Mouse (Mus musculus): ENCODE data around the gene Plpp2. TPM values are rescaled to one million over a fixed set of nuclear protein-coding genes. Genes with fewer than 3 reads are reported as not detected.

Gene Plpp2
- polyA plus RNA-seq (2011; ENCODE audit: insufficient read length, low read depth, missing spikeins) = 23.5 and 39.4 TPM in 2 replicates

DNA sequence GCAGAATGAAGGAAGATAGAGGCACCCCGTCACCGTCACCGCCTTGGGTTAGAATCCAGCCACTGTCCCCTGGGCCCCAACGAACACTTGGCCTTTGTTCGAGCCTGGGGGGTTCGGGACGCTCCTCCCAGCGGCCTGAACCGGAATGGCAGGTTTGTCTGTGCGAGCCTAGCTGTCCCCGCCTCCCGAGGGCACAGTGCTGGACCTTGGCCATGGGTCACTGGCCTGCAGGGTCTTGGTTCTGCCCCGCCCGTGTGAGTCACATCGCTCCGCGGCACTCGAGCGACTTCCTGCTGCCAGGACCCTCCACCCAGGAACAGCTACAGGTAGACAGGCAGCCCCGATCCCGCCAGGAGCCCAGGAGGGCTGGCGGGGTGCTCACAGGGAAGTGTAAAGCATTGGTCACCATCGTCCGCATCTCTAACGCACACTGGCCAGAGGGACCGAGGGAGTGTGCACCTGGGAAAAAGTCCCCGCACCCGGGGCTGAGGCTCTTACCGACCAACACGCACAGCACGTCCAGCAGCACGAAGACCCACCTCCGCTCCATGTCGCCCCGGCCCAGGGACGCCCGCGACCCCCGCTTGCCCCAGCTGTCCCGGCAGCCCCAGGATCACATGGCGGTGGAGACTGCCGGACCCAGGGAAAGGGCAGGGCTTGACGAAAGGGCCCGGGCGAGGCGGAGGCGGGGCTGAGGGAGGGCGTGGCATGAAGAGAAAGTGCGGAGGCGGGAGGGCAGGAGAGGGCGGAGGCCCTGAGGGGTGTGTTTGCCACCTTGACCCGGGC, at the start of gene Plpp2:
Gene Plpp2, minus strand, starts transcription at position 671 of the 786 bp plus-strand sequence.
- H3K4me3 ChIP-seq (ENCODE audit: insufficient read depth, low read length) = peak within 1 kb of the TSS; percentile 52
- TF ChIP-seq POLR2A (IDR thresholded peaks at IDR 0.05; ENCODE audit: low read depth, low read length) (peak; percentile 60), CTCF (IDR thresholded peaks at IDR 0.05; ENCODE audit: borderline replicate concordance, insufficient read depth, low read length) (peak; percentile 45; the same call in 1 of the 2 replicates)
- H3K27ac ChIP-seq (ENCODE audit: insufficient read depth, low read length) = no peak within 1 kb of the TSS
- no peaks in the 10 kb centered on the region for H3K4me1 ChIP-seq (ENCODE audit: control insufficient read depth, insufficient read depth, low read length)

DNA sequence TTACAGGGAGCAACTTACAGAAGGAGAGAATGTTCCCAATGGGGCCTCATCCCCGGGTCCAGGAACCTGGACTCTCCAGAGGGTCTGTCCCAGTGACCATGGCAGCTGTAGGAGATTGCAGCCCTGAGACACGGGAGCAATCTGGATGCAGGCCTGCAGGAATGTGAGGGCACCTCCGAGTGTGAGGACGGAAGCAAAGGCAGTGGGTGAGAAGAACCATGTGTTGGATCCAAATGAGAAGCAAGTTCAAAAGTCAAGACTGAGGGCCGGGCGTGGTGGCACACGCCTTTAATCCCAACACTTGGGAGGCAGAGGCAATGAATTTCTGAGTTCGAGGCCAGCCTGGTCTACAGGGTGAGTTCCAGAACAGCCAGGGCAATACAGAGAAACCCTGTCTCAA, 47.9 kb upstream of the Plpp2 start:
- TF ChIP-seq CTCF (IDR thresholded peaks at IDR 0.05; ENCODE audit: borderline replicate concordance, insufficient read depth, low read length) (no peak), POLR2A (IDR thresholded peaks at IDR 0.05; ENCODE audit: low read depth, low read length) (no peak)
- Histone ChIP-seq H3K4me1 (ENCODE audit: control insufficient read depth, insufficient read depth, low read length) (no peaks in the 10 kb centered on the region), H3K27ac (ENCODE audit: insufficient read depth, low read length) (no peak overlapping the region), H3K4me3 (ENCODE audit: insufficient read depth, low read length) (no peak overlapping the region)

DNA sequence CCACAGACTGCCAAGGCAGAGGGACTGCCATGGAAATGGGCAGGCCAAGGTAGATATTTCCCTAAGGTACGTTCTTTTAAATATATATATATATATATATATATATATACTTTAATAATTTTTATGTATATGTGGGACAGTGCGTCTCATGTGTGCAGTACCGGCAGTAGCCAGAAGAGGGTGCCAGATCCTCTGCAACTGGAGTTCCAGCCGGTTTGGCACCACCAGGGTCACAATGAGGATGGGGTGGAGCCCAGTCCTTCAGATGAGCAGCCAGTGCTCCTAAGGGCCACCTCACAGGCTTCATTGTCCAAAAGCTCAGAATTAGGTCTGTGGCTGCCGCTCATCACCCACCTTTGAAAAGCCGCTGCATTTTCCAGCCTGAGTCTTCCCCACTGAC, 47.2 kb upstream of the Plpp2 start:
- Histone ChIP-seq H3K4me3 (ENCODE audit: insufficient read depth, low read length) (no peak overlapping the region), H3K4me1 (ENCODE audit: control insufficient read depth, insufficient read depth, low read length) (no peaks in the 10 kb centered on the region), H3K27ac (ENCODE audit: insufficient read depth, low read length) (no peak overlapping the region)
- TF ChIP-seq POLR2A (IDR thresholded peaks at IDR 0.05; ENCODE audit: low read depth, low read length) (no peak), CTCF (IDR thresholded peaks at IDR 0.05; ENCODE audit: borderline replicate concordance, insufficient read depth, low read length) (peak; percentile 51; the same call in 1 of the 2 replicates)

DNA sequence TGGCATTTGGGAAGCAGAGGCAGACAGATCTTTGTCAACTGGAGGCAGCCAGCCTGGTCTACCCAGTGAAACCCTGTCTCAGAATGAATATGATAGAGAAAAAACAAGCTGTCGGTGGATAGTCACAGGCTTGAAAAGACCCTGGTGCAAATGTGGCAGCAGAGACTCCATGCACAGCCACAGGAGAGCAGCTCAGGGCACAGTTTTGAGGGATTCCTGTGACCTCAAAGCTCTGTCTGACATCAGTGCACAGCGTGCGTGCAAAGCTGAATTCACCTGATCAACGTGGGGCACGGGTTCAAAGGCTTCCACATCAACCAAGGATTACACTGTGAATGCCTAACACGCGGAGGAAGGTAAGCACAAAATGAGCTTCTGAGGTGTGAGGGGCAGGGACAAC, 46.8 kb upstream of the Plpp2 start:
- TF ChIP-seq CTCF (IDR thresholded peaks at IDR 0.05; ENCODE audit: borderline replicate concordance, insufficient read depth, low read length) = no peak
- TF ChIP-seq POLR2A (IDR thresholded peaks at IDR 0.05; ENCODE audit: low read depth, low read length) = no peak

DNA sequence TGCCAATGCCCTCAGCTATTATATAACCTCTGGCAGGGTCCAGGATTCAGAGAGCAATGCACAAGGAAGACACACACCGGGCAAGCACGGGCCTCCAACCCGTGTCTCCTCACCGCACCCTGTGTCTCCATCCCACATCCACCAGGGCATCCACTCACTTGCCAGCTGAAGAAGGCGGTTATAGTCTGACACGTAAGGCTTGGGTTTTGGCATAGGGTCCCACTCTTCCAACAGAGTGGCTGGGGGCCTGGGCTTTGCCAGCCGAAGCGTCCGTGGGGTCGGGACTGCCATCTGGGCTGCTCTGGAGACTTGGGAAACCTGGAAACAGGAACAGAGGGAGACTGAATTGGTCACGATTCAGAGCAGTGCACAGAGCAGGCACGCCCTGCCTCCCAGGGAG, 46.2 kb upstream of the Plpp2 start:
- Histone ChIP-seq H3K27ac (ENCODE audit: insufficient read depth, low read length) (no peak overlapping the region), H3K4me3 (ENCODE audit: insufficient read depth, low read length) (no peak overlapping the region), H3K4me1 (ENCODE audit: control insufficient read depth, insufficient read depth, low read length) (no peaks in the 10 kb centered on the region)
- TF ChIP-seq CTCF (IDR thresholded peaks at IDR 0.05; ENCODE audit: borderline replicate concordance, insufficient read depth, low read length) = no peak
- TF ChIP-seq POLR2A (IDR thresholded peaks at IDR 0.05; ENCODE audit: low read depth, low read length) = no peak

More for the DNA sequence above, 46.8 kb upstream of the Plpp2 start:
- Histone ChIP-seq H3K27ac (ENCODE audit: insufficient read depth, low read length) (no peak overlapping the region), H3K4me1 (ENCODE audit: control insufficient read depth, insufficient read depth, low read length) (no peaks in the 10 kb centered on the region), H3K4me3 (ENCODE audit: insufficient read depth, low read length) (no peak overlapping the region)

DNA sequence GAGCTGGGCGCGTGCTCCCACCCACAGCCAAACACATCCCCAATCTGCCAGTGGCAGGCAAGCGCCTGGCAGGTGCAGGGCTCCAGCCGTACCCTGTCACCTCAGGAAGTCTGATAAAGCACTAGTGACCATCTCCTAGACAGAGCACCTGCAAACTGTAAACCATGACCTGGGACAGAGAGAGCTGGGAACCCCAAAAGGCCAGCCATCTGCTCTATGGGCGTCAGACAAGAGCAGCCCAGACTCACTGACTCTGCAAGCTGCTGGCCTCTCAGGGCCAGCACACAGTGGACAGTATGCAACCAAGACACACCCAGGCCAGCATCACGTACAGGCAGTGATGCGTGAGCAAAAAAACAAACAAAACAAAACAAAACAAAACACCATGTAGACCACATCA, 45.3 kb upstream of the Plpp2 start:
- H3K4me1 ChIP-seq (ENCODE audit: control insufficient read depth, insufficient read depth, low read length) = no peaks in the 10 kb centered on the region
- TF ChIP-seq CTCF (IDR thresholded peaks at IDR 0.05; ENCODE audit: borderline replicate concordance, insufficient read depth, low read length) = no peak
- no peak for TF ChIP-seq POLR2A (IDR thresholded peaks at IDR 0.05; ENCODE audit: low read depth, low read length)
- H3K27ac ChIP-seq (ENCODE audit: insufficient read depth, low read length) = no peak overlapping the region
- no peak overlapping the region for H3K4me3 ChIP-seq (ENCODE audit: insufficient read depth, low read length)

DNA sequence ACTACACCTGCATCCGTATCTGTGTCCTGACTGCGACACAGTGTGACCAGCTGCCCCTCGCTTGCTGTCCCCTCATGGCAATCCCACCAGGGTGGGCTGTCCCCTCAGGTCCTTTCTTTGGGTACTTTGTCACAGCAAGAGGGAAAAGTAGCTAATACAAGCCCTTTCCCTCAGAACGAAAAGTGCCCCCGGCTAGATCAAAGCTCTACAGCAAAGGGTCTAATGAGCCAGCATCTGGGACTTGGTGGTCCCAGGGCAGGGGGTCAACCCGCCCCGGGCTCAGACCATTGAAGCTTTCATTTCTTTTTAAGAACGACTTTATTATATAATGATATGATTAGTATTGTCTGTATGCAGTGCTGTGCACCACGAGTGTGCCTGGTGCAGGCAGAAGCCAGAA, 44.7 kb upstream of the Plpp2 start:
- TF ChIP-seq POLR2A (IDR thresholded peaks at IDR 0.05; ENCODE audit: low read depth, low read length) (no peak), CTCF (IDR thresholded peaks at IDR 0.05; ENCODE audit: borderline replicate concordance, insufficient read depth, low read length) (no peak)

DNA sequence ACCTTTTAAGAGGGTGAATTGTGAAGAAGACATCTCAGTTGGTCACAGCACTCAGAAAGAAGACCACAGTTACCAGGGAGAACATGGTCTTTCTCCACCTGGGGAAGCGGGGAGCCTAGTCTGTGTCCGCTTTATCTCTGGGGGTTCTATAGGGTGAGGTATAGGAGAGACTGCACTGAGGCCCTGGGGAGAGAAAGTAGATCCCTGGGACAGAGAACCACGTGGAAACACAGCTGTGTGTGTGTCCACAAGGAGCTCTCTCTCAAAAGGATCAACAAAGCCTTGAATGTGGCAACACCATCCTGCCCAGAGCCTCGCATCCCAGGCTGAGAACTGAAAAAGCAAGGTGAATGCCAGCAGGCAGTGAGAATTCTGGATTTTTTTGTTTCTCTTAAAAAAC, 43.8 kb upstream of the Plpp2 start:
- TF ChIP-seq POLR2A (IDR thresholded peaks at IDR 0.05; ENCODE audit: low read depth, low read length) (no peak), CTCF (IDR thresholded peaks at IDR 0.05; ENCODE audit: borderline replicate concordance, insufficient read depth, low read length) (no peak)
- no peaks in the 10 kb centered on the region for H3K4me1 ChIP-seq (ENCODE audit: control insufficient read depth, insufficient read depth, low read length)

More for the DNA sequence above, 44.7 kb upstream of the Plpp2 start:
- Histone ChIP-seq H3K4me1 (ENCODE audit: control insufficient read depth, insufficient read depth, low read length) (no peaks in the 10 kb centered on the region), H3K27ac (ENCODE audit: insufficient read depth, low read length) (no peak overlapping the region), H3K4me3 (ENCODE audit: insufficient read depth, low read length) (no peak overlapping the region)

DNA sequence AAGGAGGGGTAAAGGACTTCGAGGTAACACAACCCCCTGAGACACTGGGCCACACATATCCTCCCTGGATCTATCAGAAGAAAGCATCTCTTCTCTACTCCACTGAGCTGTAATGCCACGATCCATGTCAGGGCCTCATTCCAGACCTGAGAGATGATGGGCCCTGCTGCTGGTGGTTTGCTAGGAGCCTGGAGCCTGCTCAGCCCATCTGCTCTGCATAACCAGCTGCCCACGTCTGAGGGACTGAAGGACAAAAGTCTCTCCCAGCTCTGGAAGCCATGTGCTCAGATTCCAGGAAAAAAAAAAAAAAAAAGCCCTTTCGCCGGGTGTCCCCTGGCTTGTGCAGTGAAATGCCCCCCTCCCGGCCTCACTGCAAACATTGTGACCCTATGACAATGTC, 42.2 kb upstream of the Plpp2 start:
- Histone ChIP-seq H3K27ac (ENCODE audit: insufficient read depth, low read length) (no peak overlapping the region), H3K4me3 (ENCODE audit: insufficient read depth, low read length) (no peak overlapping the region), H3K4me1 (ENCODE audit: control insufficient read depth, insufficient read depth, low read length) (no peaks in the 10 kb centered on the region)
- TF ChIP-seq CTCF (IDR thresholded peaks at IDR 0.05; ENCODE audit: borderline replicate concordance, insufficient read depth, low read length) (no peak), POLR2A (IDR thresholded peaks at IDR 0.05; ENCODE audit: low read depth, low read length) (no peak)

More for the DNA sequence above, 43.8 kb upstream of the Plpp2 start:
- H3K27ac ChIP-seq (ENCODE audit: insufficient read depth, low read length) = no peak overlapping the region
- H3K4me3 ChIP-seq (ENCODE audit: insufficient read depth, low read length) = no peak overlapping the region

DNA sequence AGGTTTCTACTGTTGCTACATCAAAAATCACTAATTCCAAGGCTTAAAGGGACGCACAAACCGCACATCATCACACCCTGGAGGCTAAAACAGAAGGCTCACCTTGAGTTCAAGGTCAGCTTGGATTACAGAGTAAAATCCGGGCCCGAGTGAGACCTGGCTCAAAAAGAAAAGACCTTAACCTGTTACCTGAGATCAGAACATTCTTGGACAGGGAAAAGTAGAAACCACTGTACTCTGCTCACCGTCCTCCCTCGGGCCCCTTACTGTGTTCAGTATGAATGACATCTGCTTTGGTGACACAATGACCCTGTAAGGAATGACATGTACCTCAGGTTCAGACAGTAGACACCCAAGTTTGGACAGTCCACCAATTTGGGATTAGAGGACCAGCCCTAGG, 41.2 kb upstream of the Plpp2 start:
- Histone ChIP-seq H3K4me3 (ENCODE audit: insufficient read depth, low read length) (no peak overlapping the region), H3K27ac (ENCODE audit: insufficient read depth, low read length) (no peak overlapping the region), H3K4me1 (ENCODE audit: control insufficient read depth, insufficient read depth, low read length) (no peaks in the 10 kb centered on the region)
- TF ChIP-seq CTCF (IDR thresholded peaks at IDR 0.05; ENCODE audit: borderline replicate concordance, insufficient read depth, low read length) (no peak), POLR2A (IDR thresholded peaks at IDR 0.05; ENCODE audit: low read depth, low read length) (no peak)

Measured in embryonic fibroblast, embryonic 13.5 days (primary cell).